Mouse (Mus musculus) G1E (cell line): ENCODE results near the gene Phf23.

Experiments used
- CTCF ChIP-seq: IDR thresholded peaks from 2 replicates; pipeline ENCODE4 v1.5.1; 2012; ENCODE audit warnings: low read depth, low read length, inconsistent platforms, mixed read lengths
- GATA1 ChIP-seq: IDR thresholded peaks from 2 replicates; pipeline ENCODE4 v1.6.1; 2012; ENCODE audit warnings: borderline replicate concordance, low read length, inconsistent platforms, mixed read lengths
- TAL1 ChIP-seq: conservative IDR thresholded peaks from 2 replicates; pipeline ENCODE4 v1.6.1; 2012; ENCODE audit warnings: low read depth, low read length, inconsistent platforms, mixed read lengths

- TF ChIP-seq CTCF: no peak
- no peak for TF ChIP-seq GATA1
- TF ChIP-seq TAL1: no peak
These were observed 53.8 kb downstream of the Phf23 start for GRCm38 (mm10) chr11:70049366-70049765.
